Mouse (Mus musculus) lung, adult 2 months (tissue): ENCODE measurements around the gene Ndst2. TPM values are rescaled to one million over a fixed set of nuclear protein-coding genes. Genes with fewer than 3 reads are reported as not detected.
"Not testable (repeated sequence)": the region's sequence is repeated elsewhere in the genome, so short reads cannot be mapped to it uniquely, and the experiment has no call there.

Source experiments
- DNase-seq: peaks from one replicate; pipeline ENCODE4 v3.0.0; 2022
- H3K4me1 ChIP-seq: fragments of 200-500 bp; 2 replicates; pipeline ENCODE4 v1.6.1; 2011; ENCODE audit warnings: low read length; ENCODE audit not compliant: control insufficient read depth, insufficient read depth
- H3K4me3 ChIP-seq: fragments of 200-500 bp; replicated peaks from 2 replicates; pipeline ENCODE3; 2011; ENCODE audit warnings: low read depth, mild to moderate bottlenecking, control low read depth, low read length; ENCODE audit errors: extremely low read depth
- CTCF ChIP-seq: fragments of 200-500 bp; IDR thresholded peaks from 2 replicates; pipeline ENCODE4 v1.5.1; 2011; ENCODE audit warnings: mild to moderate bottlenecking, low read length, control low read depth; ENCODE audit not compliant: insufficient read depth
- POLR2A ChIP-seq: fragments of 200-500 bp; IDR thresholded peaks from 2 replicates; pipeline ENCODE4 v1.6.1; 2011; ENCODE audit warnings: low read depth, mild to moderate bottlenecking, control low read depth, low read length, borderline replicate concordance; ENCODE audit errors: extremely low read depth
- WGBS: fragments of 180-500 bp; shearing (Covaris S2); methylation state at CpG from one replicate; pipeline ENCODE4 v1.1.7; 2018; 5-methylcytosine and 5-hydroxymethylcytosine counted together
- polyA plus RNA-seq: library from polyadenylated mRNA; depleted of rRNA; stranded (reverse); fragments of >200 nt; gene quantifications from 2 replicates; pipeline ENCODE4 v1.2.3, GENCODE M21; 2012

The Ndst2 gene
- polyA plus RNA-seq, 1 experiment, result 44.0 TPM

DNA sequence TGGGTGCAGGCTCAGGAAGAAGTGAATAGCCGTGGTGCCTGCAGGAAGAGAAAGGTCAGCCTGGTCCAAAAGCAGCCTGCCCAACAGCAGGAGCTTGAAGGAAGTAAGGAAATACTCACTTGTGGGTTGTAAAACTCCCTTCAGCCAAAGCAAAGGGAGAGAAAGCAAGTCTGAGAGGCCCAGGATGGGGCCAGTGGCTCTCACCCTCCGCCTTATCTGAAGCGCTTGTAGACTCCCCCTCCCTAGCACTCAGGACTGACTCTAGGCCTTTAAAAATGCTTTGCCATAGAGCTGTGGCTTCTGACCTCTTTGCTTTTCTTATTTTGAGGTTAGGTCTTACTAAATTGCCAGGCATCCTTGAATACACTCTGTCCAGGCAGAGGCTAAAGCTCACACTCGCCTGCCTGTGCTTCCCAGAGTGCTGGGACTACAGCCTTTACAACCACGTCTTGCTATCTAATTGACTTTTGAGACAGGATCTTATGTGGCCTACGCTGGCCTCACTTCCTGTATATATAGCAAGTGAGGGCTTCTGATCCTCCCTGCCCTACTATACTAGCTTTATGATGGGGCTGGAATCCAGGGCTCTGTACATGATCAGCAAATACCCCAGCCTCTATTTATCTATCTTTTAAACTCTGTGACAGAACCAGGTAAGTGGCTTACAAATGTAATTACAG, 8.6 kb downstream of the Ndst2 start:
- no peaks in the 10 kb centered on the region for H3K4me1 ChIP-seq
- TF ChIP-seq POLR2A, result no peak
- TF ChIP-seq CTCF, result no peak
- DNase-seq, result no peak
- WGBS, result 68% methylated on average over 6 of the region's 6 CpGs
- H3K4me3 ChIP-seq, result no peak overlapping the region

DNA sequence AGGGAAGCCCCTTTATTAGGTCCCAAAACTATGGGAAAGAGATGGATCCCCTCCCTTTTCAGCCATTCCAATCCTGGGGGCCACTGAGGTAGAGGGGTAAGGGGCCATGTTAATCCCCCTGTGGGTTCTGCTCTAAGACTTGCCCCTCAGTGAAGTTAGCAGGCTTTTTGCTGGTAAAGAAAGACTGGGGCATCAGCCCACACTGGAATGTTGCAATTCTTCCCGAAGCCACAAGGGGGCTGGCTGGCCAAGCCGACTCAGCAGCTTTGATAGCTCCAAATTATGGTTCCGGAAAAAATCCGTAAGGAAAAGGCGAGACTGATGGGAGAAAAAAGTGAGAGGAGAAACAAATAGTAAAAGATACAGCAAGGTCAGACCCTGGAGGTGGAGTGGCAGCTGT, 10.3 kb downstream of the Ndst2 start:
- TF ChIP-seq CTCF (peak; percentile 80), POLR2A (no peak)
- H3K4me3 ChIP-seq, result no peak overlapping the region
- no peaks in the 10 kb centered on the region for H3K4me1 ChIP-seq
- peak; percentile 64 for DNase-seq
- 13% methylated on average over 5 of the region's 5 CpGs for WGBS

DNA sequence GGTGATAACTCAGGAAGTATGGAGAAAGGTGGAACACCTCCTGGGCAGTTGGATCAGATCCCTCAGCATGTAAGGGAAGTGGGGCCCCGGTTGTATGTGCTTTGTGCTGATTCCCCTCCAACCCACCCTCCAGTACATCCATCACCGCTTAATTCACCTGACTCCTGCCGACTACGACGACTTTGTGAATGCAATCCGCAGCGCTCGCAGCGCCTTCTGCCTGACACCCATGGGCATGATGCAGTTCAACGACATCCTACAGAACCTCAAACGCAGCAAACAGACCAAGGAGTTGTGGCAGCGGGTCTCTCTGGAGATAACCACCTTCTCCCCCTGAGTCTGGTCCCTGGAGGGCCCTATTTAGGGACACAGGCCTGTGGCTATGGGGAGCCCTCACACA, 11.4 kb downstream of the Ndst2 start:
- TF ChIP-seq POLR2A, result no peak
- DNase-seq, result no peak
- Histone ChIP-seq H3K4me3 (no peak overlapping the region), H3K4me1 (no peaks in the 10 kb centered on the region)
- 88% methylated on average over 12 of the region's 12 CpGs for WGBS

DNA sequence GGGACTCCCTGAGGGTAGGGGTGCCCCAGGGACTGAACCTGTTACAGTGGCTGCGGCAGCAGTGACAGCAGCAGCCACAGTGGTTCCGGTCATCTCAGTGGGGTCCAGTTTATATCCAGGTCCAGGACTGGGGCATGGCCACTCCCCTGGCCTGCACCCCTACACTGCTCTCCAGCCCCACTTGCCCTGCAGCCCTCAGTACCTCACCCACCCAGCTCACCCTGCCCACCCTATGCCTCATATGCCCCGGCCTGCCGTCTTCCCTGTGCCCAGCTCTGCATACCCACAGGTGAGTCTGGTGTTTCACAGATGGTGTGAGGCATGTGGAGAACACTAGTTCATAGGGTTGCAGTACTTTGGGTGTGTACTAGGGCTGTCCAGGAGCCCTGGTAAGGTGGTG, 13.0 kb downstream of the Ndst2 start:
- no peak overlapping the region for H3K4me3 ChIP-seq
- no peaks in the 10 kb centered on the region for H3K4me1 ChIP-seq
- 89% methylated on average over 4 of the region's 4 CpGs for WGBS
- no peak for TF ChIP-seq CTCF
- no peak for DNase-seq

DNA sequence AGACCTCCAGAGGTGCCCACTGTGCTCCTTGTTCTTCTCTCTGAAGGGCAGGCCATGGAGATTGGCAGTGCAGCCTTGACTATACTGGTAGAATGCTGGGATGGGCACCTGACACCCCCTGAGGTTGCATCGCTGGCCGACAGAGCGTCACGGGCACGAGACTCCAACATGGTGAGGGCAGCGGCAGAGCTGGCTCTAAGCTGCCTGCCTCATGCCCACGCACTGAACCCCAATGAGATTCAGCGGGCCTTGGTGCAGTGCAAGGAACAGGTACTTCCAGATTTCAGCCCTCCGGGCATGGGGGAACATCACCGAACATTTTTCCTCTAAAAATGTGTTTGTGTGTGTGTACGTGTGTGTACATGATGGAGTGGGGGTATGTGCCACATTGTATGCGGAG, 14.6 kb downstream of the Ndst2 start:
- Histone ChIP-seq H3K4me1 (no peaks in the 10 kb centered on the region), H3K4me3 (no peak overlapping the region)
- WGBS, result 87% methylated on average over 12 of the region's 12 CpGs
- DNase-seq, result no peak
- TF ChIP-seq CTCF (no peak), POLR2A (no peak)

DNA sequence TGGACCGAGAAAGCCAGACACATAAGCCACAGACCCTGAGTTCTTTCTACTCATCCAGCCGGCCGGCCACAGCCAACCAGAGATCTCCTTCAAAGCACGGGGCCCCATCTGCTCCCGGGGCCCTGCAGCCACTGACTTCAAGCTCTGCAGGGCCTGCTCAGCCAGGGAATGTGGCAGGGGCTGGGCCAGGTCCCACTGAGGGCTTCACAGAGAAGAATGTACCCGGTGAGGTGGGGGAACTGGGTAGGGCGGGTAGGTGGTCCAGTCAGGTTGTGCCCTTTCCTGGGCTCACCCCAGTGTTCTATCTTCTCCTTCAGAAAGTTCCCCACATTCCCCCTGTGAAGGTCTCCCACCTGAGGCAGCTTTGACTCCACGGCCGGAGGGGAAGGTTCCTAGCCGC, 15.9 kb downstream of the Ndst2 start:
- 90% methylated on average over 10 of the region's 10 CpGs for WGBS
- TF ChIP-seq CTCF (no peak), POLR2A (no peak)
- DNase-seq, result no peak
- no peak overlapping the region for H3K4me3 ChIP-seq
- H3K4me1 ChIP-seq, result no peaks in the 10 kb centered on the region

DNA sequence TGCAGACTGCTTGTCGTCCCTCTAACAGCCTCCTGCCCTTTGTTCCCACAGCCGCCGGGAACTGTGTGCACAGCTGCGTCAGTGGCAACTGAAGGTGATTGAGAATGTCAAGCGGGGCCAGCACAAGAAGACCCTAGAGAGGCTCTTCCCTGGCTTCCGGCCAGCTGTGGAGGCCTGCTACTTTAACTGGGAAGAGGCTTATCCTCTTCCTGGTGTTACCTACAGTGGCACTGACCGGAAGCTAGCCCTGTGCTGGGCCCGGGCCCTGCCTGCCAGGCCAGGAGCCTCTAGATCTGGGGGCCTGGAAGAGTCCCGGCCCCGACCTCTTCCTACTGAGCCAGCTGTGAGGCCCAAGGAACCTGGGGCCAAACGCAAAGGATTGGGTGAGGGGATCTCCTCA, 20.5 kb downstream of the Ndst2 start:
- no peak for DNase-seq
- TF ChIP-seq POLR2A (no peak), CTCF (no peak)
- WGBS, result 65% methylated on average over 11 of the region's 11 CpGs
- Histone ChIP-seq H3K4me3 (no peak overlapping the region), H3K4me1 (peaks cover 3% of the 10 kb centered on the region; the same call in 1 of the 2 replicates)

DNA sequence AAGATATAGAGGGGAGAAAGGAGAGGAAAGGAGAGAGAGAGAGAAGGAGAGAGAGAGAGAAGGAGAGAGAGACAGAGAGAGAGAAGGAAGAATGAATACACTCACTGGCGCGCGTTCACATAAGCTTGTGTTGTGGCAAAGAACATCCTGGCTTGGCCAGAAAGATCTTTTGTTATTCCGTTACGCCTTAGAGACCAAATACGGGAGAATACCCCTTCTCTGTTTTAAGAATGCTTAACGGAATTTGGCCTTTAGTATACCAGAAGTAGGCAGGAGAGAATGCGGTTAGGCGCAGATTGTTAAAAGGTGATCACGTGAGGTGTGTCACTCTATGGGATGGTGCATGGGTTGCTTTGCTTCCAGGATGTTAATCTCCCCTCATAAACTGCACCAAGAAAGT, 26.1 kb downstream of the Ndst2 start:
- H3K4me3 ChIP-seq, result peak overlapping the region; percentile 65
- DNase-seq, result no peak
- TF ChIP-seq POLR2A, result no peak
- TF ChIP-seq CTCF, result no peak
- H3K4me1 ChIP-seq, result peaks cover 8% of the 10 kb centered on the region
- WGBS, result 4% methylated on average over 10 of the region's 10 CpGs

DNA sequence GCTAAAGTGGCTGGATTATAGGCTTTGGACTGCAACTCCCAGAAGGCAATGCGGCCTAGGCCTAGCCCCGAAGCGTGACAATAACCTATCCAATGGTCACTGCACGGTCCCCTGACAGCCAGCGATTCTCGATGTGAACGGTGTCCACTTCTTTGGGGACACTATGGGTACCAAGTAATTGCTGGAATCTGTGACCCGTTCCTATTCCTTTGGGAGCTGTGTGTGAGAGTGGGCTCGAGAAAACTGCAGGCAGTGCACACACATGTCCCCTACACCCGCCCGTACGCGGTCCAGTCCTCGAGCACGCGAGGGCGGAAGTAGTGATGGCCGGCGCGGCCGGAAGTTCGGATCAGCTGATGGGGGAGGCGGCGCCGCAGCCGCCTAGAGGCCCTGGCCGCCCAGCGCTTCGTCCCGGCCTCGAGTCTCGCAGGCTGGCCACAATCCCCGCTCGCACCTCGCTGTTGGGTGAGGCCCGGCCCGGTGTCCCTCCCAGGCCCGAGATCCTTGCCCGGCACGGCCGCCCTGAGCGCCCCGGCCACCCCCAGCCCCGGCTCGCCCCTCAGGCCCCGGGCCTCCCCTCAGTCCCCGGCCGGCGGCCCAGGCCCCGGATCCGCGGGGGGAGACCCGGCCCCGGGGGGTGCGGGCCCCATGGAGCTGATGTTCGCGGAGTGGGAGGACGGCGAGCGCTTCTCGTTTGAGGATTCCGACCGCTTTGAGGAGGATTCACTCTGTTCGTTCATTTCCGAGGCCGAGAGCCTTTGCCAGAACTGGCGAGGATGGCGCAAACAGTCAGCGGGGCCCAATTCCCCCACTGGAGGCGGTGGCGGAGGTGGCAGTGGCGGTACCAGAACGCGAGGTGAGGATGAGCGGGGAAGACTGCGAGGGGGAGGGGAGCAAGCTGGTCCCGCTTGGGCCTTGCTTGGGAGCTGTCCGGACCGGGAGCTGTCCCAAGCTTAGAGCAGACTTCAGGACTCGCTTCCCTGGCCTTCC, 26.9 kb downstream of the Ndst2 start, which contains the start of gene Zswim8:
Gene Zswim8, plus strand, starts transcription at position 352 of the 990 bp plus-strand sequence.
- H3K4me1 ChIP-seq, result peaks cover 8% of the 10 kb centered on the region
- DNase-seq, result peak; percentile 92
- H3K4me3 ChIP-seq, result peak within 1 kb of the TSS; percentile 65
- WGBS, result 1% methylated on average over 80 of the region's 80 CpGs
- no peak for TF ChIP-seq CTCF
- TF ChIP-seq POLR2A, result peak; percentile 75; the same call in 1 of the 2 replicates

DNA sequence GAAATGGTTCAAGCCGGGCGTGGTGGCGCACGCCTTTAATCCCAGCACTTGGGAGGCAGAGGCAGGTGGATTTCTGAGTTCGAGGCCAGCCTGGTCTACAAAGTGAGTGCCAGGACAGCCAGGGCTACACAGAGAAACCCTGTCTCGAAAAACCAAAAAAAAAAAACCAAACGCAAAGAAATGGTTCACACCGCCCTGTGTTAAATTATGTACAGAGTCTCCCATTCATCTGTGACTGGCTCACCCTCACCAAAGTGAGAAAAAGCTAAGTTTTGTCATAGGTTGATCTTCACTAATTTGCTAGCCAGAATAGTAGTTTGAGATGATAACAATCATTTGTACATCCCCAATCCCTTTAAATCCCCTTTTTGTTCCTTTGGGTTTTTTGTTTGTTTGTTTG, 30.9 kb downstream of the Ndst2 start:
- 8% methylated on average over 8 of the region's 8 CpGs for WGBS
- H3K4me3 ChIP-seq, result peak overlapping the region; percentile 97
- H3K4me1 ChIP-seq, DNase-seq: not testable (repeated sequence)
